Mouse (Mus musculus): ENCODE data around the gene Kcnh7.

GRCm38 (mm10) chr2:62681667-62682066 lies 502.4 kb downstream of the Kcnh7 start:
- TF ChIP-seq ZNF384 (IDR thresholded peaks at IDR 0.05; ENCODE audit: low read depth, low read length) (no peak), MAFK (IDR thresholded peaks at IDR 0.05; ENCODE audit: insufficient read depth, low read depth, low read length) (no peak)

Measured in ES-E14 (cell line).